Mouse (Mus musculus): Measurements from ENCODE around the gene Fbxl22.

DNA sequence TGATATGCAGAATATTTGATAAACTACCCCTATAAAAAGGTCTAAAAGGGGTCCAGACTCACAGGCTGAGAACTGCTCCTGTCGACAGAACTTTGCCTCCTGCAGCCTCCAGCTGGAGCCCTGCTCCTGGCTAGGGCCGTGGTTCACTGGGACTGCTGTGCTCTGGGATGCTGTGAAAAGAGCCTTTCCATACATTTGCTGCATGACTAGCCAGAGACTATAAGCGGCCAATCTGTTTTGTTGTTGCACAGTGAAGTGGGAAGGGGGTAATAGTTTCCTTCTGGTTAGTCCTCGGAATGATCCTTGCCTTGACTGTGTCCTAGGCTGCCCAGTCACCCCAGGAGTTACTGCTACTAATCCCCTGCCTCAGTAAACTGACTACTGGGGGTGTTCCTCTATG is 8.4 kb downstream of the Fbxl22 start:
- TF ChIP-seq CTCF (IDR thresholded peaks at IDR 0.05; ENCODE audit: low read depth): no peak
- TF ChIP-seq EP300 (IDR thresholded peaks at IDR 0.05; ENCODE audit: low read depth): no peak

All from heart, postnatal 0 days (tissue).